Comparison of ENCODE assay signal across 10 mouse cellular contexts in the genomic region with DNA sequence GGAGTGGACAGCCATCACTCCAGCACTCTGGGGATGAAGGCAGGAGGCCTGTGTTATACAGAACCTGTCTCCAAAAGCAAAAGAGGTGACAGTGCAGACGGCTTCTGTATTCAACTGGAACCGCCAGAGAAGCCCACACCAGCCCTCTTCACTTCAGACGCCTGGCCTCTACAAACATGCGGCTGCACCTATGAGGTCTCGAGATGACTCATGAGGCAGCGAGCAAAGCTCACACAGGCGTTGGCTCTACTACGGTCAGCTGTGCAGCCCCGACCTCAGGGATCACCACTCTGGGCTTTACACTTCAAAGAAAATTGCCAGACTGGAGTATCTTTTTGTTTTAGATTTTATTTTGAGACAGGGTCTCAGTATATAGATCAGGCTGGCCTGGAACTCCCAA. TPM values are rescaled to one million over a fixed set of nuclear protein-coding genes. Genes with fewer than 3 reads are reported as not detected.
DNase-seq lines count a peak whose midpoint lies in the region; ATAC-seq and TF ChIP-seq lines count a peak whose summit lies in the region.
"Had no signal": no experiment of that assay in that cellular context is flagged by ENCODE, and none has a peak within 500 bp of the region (broad histone marks: within the 10 kb centered on the region; RNA-seq: fewer than 3 reads in every experiment).

No protein-coding gene starts in this region.

- H3K79me2 ChIP-seq in C2C12 (ENCODE audit: control insufficient read depth, insufficient read depth), result peaks cover 43% of the 10 kb centered on the region

- peaks cover 8% of the 10 kb centered on the region for H3K79me3 ChIP-seq in C2C12 (ENCODE audit: low read depth)

- H3K9ac ChIP-seq in kidney, postnatal 0 days (ENCODE audit: low read depth, low read length), result peak overlapping the region; percentile 98
- H3K9ac ChIP-seq in intestine, postnatal 0 days (ENCODE audit: low read depth, low read length), result peak overlapping the region; percentile 17; the same call in 1 of the 2 replicates

- peak overlapping the region; percentile 9; the same call in 1 of the 2 replicates for H3K27ac ChIP-seq in cerebellum, adult 2 months (ENCODE audit: insufficient read depth, low read length)
- no peak overlapping the region for H3K27ac ChIP-seq in kidney, postnatal 0 days
- H3K27ac ChIP-seq in intestine, postnatal 0 days (ENCODE audit: low read depth, low read length), result peak overlapping the region; percentile 76; the same call in 1 of the 2 replicates

- peak overlapping the region; percentile 22 for H3ac ChIP-seq in C2C12 (ENCODE audit: control insufficient read depth, insufficient read length, low read depth)

- no peaks in the 10 kb centered on the region for H3K9me3 ChIP-seq in kidney, postnatal 0 days (replicated peaks; ENCODE audit: low read length)
- H3K9me3 ChIP-seq in intestine, postnatal 0 days (ENCODE audit: control insufficient read depth), result no peaks in the 10 kb centered on the region

- no peak for ATAC-seq in kidney, postnatal 0 days (replicated peaks; ENCODE audit: low FRiP score, low read depth)
- no peak for ATAC-seq in intestine, postnatal 0 days
- no peak for ATAC-seq in activated CD4-positive, CD25-positive, alpha-beta regulatory T cell, adult 4 months

- no peak for TF ChIP-seq POLR2A in cerebellum, adult 2 months (IDR thresholded peaks at IDR 0.05; ENCODE audit: borderline replicate concordance, insufficient read depth, low read length)

- no peaks in the 10 kb centered on the region for H3K27me3 ChIP-seq in cerebellum, adult 2 months (ENCODE audit: control insufficient read depth, insufficient read depth, low read length)
- no peaks in the 10 kb centered on the region for H3K27me3 ChIP-seq in kidney, postnatal 0 days (ENCODE audit: insufficient read depth, low read length)
- no peaks in the 10 kb centered on the region for H3K27me3 ChIP-seq in C2C12 (ENCODE audit: control insufficient read depth, insufficient read depth, insufficient read length)
- no peaks in the 10 kb centered on the region for H3K27me3 ChIP-seq in intestine, postnatal 0 days (replicated peaks; ENCODE audit: control insufficient read depth, insufficient read depth, low read length)

- peak in 1 of 2 experiments; percentile 38 for DNase-seq in cerebellum, adult 2 months
- DNase-seq in cerebellum, adult 11-12 months, result no peak
- no peak for DNase-seq in kidney, postnatal 0 days (ENCODE audit: low spot score)
- DNase-seq in kidney, adult 11 months, result no peak
- no peak for DNase-seq in natural killer cell, adult 2 months (ENCODE audit: low spot score in 2 of 2)
- DNase-seq: B cell, adult 2 months had no signal

- H3K4me3 ChIP-seq in cerebellum, adult 2 months (replicated peaks; ENCODE audit: insufficient read depth, low read depth, low read length), result no peak overlapping the region
- H3K4me3 ChIP-seq in kidney, postnatal 0 days (replicated peaks; ENCODE audit: low read depth, low read length), result no peak overlapping the region
- H3K4me3 ChIP-seq in C2C12 (ENCODE audit: insufficient read depth, poor library complexity, severe bottlenecking), result no peak overlapping the region
- H3K4me3 ChIP-seq in intestine, postnatal 0 days (ENCODE audit: low read depth, low read length), result no peak overlapping the region

- no peak overlapping the region for H3K4me2 ChIP-seq in kidney, postnatal 0 days (ENCODE audit: low read length)
- H3K4me2 ChIP-seq in intestine, postnatal 0 days (replicated peaks; ENCODE audit: low read depth), result peak overlapping the region; percentile 53
- H3K4me2 ChIP-seq: liver, embryonic 11.5 days had no signal

- 42% methylated on average over 9 of the region's 9 CpGs for WGBS in cerebellum, adult 2 months
- WGBS in kidney, postnatal 0 days, result 73% methylated on average over 9 of the region's 9 CpGs
- WGBS in intestine, postnatal 0 days, result 39% methylated on average over 9 of the region's 9 CpGs

- no peak for TF ChIP-seq CTCF in cerebellum, adult 2 months (IDR thresholded peaks at IDR 0.05; ENCODE audit: borderline replicate concordance, insufficient read depth, low read depth, low read length)
- TF ChIP-seq CTCF in kidney, postnatal 0 days (IDR thresholded peaks at IDR 0.05; ENCODE audit: low read depth), result no peak
- TF ChIP-seq CTCF in C2C12 (IDR thresholded peaks at IDR 0.05; ENCODE audit: control insufficient read depth, insufficient read depth, insufficient read length), result no peak
- TF ChIP-seq CTCF in intestine, postnatal 0 days (IDR thresholded peaks at IDR 0.05; ENCODE audit: low read depth), result no peak

- H3K4me1 ChIP-seq in cerebellum, adult 2 months (ENCODE audit: control insufficient read depth, insufficient read depth, low read length), result peaks cover 39% of the 10 kb centered on the region
- peaks cover 25% of the 10 kb centered on the region for H3K4me1 ChIP-seq in kidney, postnatal 0 days (replicated peaks; ENCODE audit: insufficient read depth, low read length)
- peaks cover 26% of the 10 kb centered on the region; the same call in 1 of the 2 replicates for H3K4me1 ChIP-seq in intestine, postnatal 0 days (replicated peaks; ENCODE audit: control insufficient read depth, insufficient read depth, low read length)

- H3K36me3 ChIP-seq in kidney, postnatal 0 days (ENCODE audit: insufficient read depth, low read length), result peaks cover 32% of the 10 kb centered on the region; the same call in 1 of the 2 replicates
- H3K36me3 ChIP-seq in C2C12 (ENCODE audit: control insufficient read depth, insufficient read depth), result peaks cover 32% of the 10 kb centered on the region
- H3K36me3 ChIP-seq in intestine, postnatal 0 days (ENCODE audit: control insufficient read depth, insufficient read depth), result peaks cover 50% of the 10 kb centered on the region

TF ChIP-seq in C2C12, 6 proteins besides CTCF, POLR2A, EP300 and RAD21:
- TF ChIP-seq MYOG (IDR thresholded peaks at IDR 0.05; ENCODE audit: control insufficient read depth, extremely low read depth, insufficient read length) (no peak), MYOD1 (IDR thresholded peaks at IDR 0.05; ENCODE audit: control insufficient read depth, insufficient read length, low read depth) (peak; percentile 30), FOSL1 (IDR thresholded peaks at IDR 0.05; ENCODE audit: insufficient read depth, low read length, poor library complexity, severe bottlenecking) (peak; percentile 38)
TF ChIP-seq in C2C12: peak in this region for 2.

RNA-seq across cellular contexts. Expression of a gene that starts 3.6 kb away (rescaled TPM):
- polyA plus RNA-seq in cerebellum, adult 2 months (2012; rRNA removed), result 150 and 158 TPM in 2 replicates
- polyA plus RNA-seq in kidney, postnatal 0 days (2015; fragmentation: Nextera tagmentation; extraction: Ambion mirVana), result 43.8 and 47.2 TPM in 2 replicates
- polyA plus RNA-seq in C2C12 (2012; fragmentation: generic; extraction: Trizol), result 71.7 TPM
- polyA plus RNA-seq in intestine, postnatal 0 days (2015; fragmentation: Nextera tagmentation; extraction: Ambion mirVana), result 37.4 and 41.0 TPM in 2 replicates
- 1 to 10 TPM; 3.9 to 5.1 TPM for polyA plus RNA-seq in activated CD4-positive, CD25-positive, alpha-beta regulatory T cell, adult 4 months (2017; shearing (Covaris generic))

RNA-seq across cellular contexts. Expression of a gene that starts 12.1 kb away (rescaled TPM):
- 81.1 and 83.4 TPM in 2 replicates for polyA plus RNA-seq in cerebellum, adult 2 months (2012; rRNA removed)
- 78.2 and 80.3 TPM in 2 replicates for polyA plus RNA-seq in kidney, postnatal 0 days (2015; fragmentation: Nextera tagmentation; extraction: Ambion mirVana)
- 86.8 TPM for polyA plus RNA-seq in C2C12 (2012; fragmentation: generic; extraction: Trizol)
- 76.3 and 80.6 TPM in 2 replicates for polyA plus RNA-seq in intestine, postnatal 0 days (2015; fragmentation: Nextera tagmentation; extraction: Ambion mirVana)
- 10 to 100 TPM; 35.6 to 41.7 TPM for polyA plus RNA-seq in activated CD4-positive, CD25-positive, alpha-beta regulatory T cell, adult 4 months (2017; shearing (Covaris generic))

RNA-seq across cellular contexts. Expression of a gene that starts 18.4 kb away (rescaled TPM):
- polyA plus RNA-seq in cerebellum, adult 2 months (2012; rRNA removed), result 1,156 and 1,176 TPM in 2 replicates
- 20.5 and 21.8 TPM in 2 replicates for polyA plus RNA-seq in kidney, postnatal 0 days (2015; fragmentation: Nextera tagmentation; extraction: Ambion mirVana)
- 14.4 TPM for polyA plus RNA-seq in C2C12 (2012; fragmentation: generic; extraction: Trizol)
- polyA plus RNA-seq in intestine, postnatal 0 days (2015; fragmentation: Nextera tagmentation; extraction: Ambion mirVana), result 18.8 and 19.5 TPM in 2 replicates
- polyA plus RNA-seq in activated CD4-positive, CD25-positive, alpha-beta regulatory T cell, adult 4 months (2017; shearing (Covaris generic)), result 1 to 10 TPM; 3.8 to 5.4 TPM

RNA-seq across cellular contexts. Expression of a gene that starts 32.0 kb away (rescaled TPM):
- polyA plus RNA-seq in cerebellum, adult 2 months (2012; rRNA removed), result 69.5 and 70.4 TPM in 2 replicates
- polyA plus RNA-seq in kidney, postnatal 0 days (2015; fragmentation: Nextera tagmentation; extraction: Ambion mirVana), result 8.4 and 10.2 TPM in 2 replicates
- 32.5 TPM for polyA plus RNA-seq in C2C12 (2012; fragmentation: generic; extraction: Trizol)
- 4.4 and 7.2 TPM in 2 replicates for polyA plus RNA-seq in intestine, postnatal 0 days (2015; fragmentation: Nextera tagmentation; extraction: Ambion mirVana)
- polyA plus RNA-seq in activated CD4-positive, CD25-positive, alpha-beta regulatory T cell, adult 4 months (2017; shearing (Covaris generic)), result 10 to 100 TPM; 19.0 to 19.4 TPM

RNA-seq across cellular contexts. Expression of a gene that starts 35.4 kb away (rescaled TPM):
- polyA plus RNA-seq in cerebellum, adult 2 months (2012; rRNA removed), result 1.8 and 1.9 TPM in 2 replicates
- 0.09 and 0.13 TPM in 2 replicates for polyA plus RNA-seq in kidney, postnatal 0 days (2015; fragmentation: Nextera tagmentation; extraction: Ambion mirVana)
- polyA plus RNA-seq in C2C12 (2012; fragmentation: generic; extraction: Trizol), result 29.3 TPM
- 0.29 and 0.31 TPM in 2 replicates for polyA plus RNA-seq in intestine, postnatal 0 days (2015; fragmentation: Nextera tagmentation; extraction: Ambion mirVana)
- polyA plus RNA-seq in activated CD4-positive, CD25-positive, alpha-beta regulatory T cell, adult 4 months (2017; shearing (Covaris generic)), result 10 to 100 TPM; 16.5 to 29.5 TPM

Comparison
In these comparisons a context has a peak if more than half of its experiments do, and no peak if none do; other contexts are left out.
1. RNA of a gene that starts 18.4 kb away (polyA plus RNA-seq): 1,156 to 1,176 TPM in cerebellum, adult 2 months; 20.5 to 21.8 TPM in kidney, postnatal 0 days, 18.8 to 19.5 TPM in intestine, postnatal 0 days, 14.4 TPM in C2C12 (single experiment) and 3.8 to 5.4 TPM in activated CD4-positive, CD25-positive, alpha-beta regulatory T cell, adult 4 months; every median in the first group is over 10 times any median in the second.